Comparison of ENCODE assay signal across 12 mouse cellular contexts in the genomic region with DNA sequence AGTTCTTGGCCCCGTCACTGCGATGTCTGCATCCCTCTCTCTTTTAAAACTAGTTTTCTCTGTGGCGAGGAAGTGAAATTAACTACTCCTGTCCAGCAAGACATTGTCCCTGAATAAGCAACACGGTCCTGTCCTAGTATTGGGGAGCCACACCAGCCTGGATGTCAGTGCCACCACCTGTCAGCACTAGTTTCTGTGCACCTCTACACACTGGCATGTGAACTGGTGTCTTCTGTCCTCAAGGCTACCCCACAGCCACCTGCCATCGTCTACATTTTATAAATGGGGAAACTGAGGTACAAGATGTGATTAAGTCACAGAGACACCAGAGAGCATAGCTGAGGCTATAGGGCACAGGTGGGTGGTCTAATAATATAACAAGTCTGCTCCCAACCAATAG.
A peak's percentile ranks its signal among the peaks of the same experiment; 100 is the strongest.
DNase-seq lines count a peak whose midpoint lies in the region; ATAC-seq and TF ChIP-seq lines count a peak whose summit lies in the region.
"Had no signal": no experiment of that assay in that cellular context is flagged by ENCODE, and none has a peak within 500 bp of the region (broad histone marks: within the 10 kb centered on the region; RNA-seq: fewer than 3 reads in every experiment).

No protein-coding gene starts in this region.

- no peaks in the 10 kb centered on the region for H3K36me3 ChIP-seq in forebrain, embryonic 15.5 days
- H3K36me3 ChIP-seq in forebrain, embryonic 12.5 days (replicated peaks) = no peaks in the 10 kb centered on the region
- H3K36me3 ChIP-seq in liver, embryonic 14.5 days (replicated peaks; ENCODE audit: control insufficient read depth, insufficient read depth, low read depth) = no peaks in the 10 kb centered on the region; the same call in 1 of the 2 replicates
- H3K36me3 ChIP-seq: embryonic facial prominence, embryonic 10.5 days; intestine, embryonic 15.5 days had no signal

- WGBS in forebrain, embryonic 15.5 days = 95% methylated on average over 5 of the region's 5 CpGs
- WGBS in forebrain, embryonic 12.5 days = 93% methylated on average over 5 of the region's 5 CpGs
- 66% methylated on average over 5 of the region's 5 CpGs for WGBS in bone marrow, adult 2 months
- 70% methylated on average over 5 of the region's 5 CpGs for WGBS in liver, embryonic 14.5 days (ENCODE audit: insufficient replicate concordance)

- peak overlapping the region; percentile 29; the same call in 1 of the 2 replicates for H3K27ac ChIP-seq in forebrain, embryonic 15.5 days (replicated peaks)
- no peak overlapping the region for H3K27ac ChIP-seq in forebrain, embryonic 12.5 days
- peak overlapping the region; percentile 71; the same call in 1 of the 2 replicates for H3K27ac ChIP-seq in layer of hippocampus, adult 2 months
- H3K27ac ChIP-seq in bone marrow, adult 2 months (ENCODE audit: control insufficient read depth, insufficient read depth, low read depth, low read length, poor library complexity) = peak overlapping the region; percentile 67; the same call in 1 of the 2 replicates
- H3K27ac ChIP-seq in liver, embryonic 14.5 days = peak overlapping the region; percentile 96
- H3K27ac ChIP-seq: intestine, embryonic 15.5 days had no signal

- intact Hi-C loops in left cerebral cortex, postnatal 25 days (cut with DNase I) = no loop called here

- no peak for TF ChIP-seq POLR2A in bone marrow, adult 2 months (IDR thresholded peaks at IDR 0.05; ENCODE audit: borderline replicate concordance, control insufficient read depth, low read depth, low read length)

- H3K27me3 ChIP-seq in forebrain, embryonic 15.5 days = no peaks in the 10 kb centered on the region
- H3K27me3 ChIP-seq in forebrain, embryonic 12.5 days = no peaks in the 10 kb centered on the region
- H3K27me3 ChIP-seq in liver, embryonic 14.5 days (ENCODE audit: control insufficient read depth, insufficient read depth, low read length) = no peaks in the 10 kb centered on the region
- H3K27me3 ChIP-seq: intestine, embryonic 15.5 days had no signal

- H3K4me1 ChIP-seq in forebrain, embryonic 15.5 days = peaks cover 75% of the 10 kb centered on the region
- H3K4me1 ChIP-seq in forebrain, embryonic 12.5 days = peaks cover 72% of the 10 kb centered on the region
- H3K4me1 ChIP-seq in bone marrow, adult 2 months (ENCODE audit: control insufficient read depth, insufficient read depth, low read length) = peaks cover 10% of the 10 kb centered on the region
- peaks cover 76 to 87% of the 10 kb centered on the region in 2 experiments for H3K4me1 ChIP-seq in liver, embryonic 14.5 days (replicated peaks; ENCODE audit: control insufficient read depth in 2 of 2, insufficient read depth in 2 of 2, low read length in 1 of 2)

- no peak overlapping the region for H3K4me2 ChIP-seq in forebrain, embryonic 15.5 days (replicated peaks)
- H3K4me2 ChIP-seq in forebrain, embryonic 12.5 days = no peak overlapping the region
- H3K4me2 ChIP-seq in liver, embryonic 14.5 days (ENCODE audit: low read depth) = peak overlapping the region; percentile 73
- H3K4me2 ChIP-seq: intestine, embryonic 15.5 days had no signal

- no peak overlapping the region for H3K4me3 ChIP-seq in forebrain, embryonic 15.5 days
- H3K4me3 ChIP-seq in forebrain, embryonic 12.5 days (replicated peaks) = no peak overlapping the region
- no peak overlapping the region for H3K4me3 ChIP-seq in layer of hippocampus, adult 2 months
- no peak overlapping the region for H3K4me3 ChIP-seq in bone marrow, adult 2 months (replicated peaks; ENCODE audit: control insufficient read depth, low read depth, low read length)
- no peak overlapping the region; a peak in 1 of 4 replicates for H3K4me3 ChIP-seq in liver, embryonic 14.5 days (ENCODE audit: insufficient read depth in 1 of 2, low read depth in 2 of 2, low read length in 2 of 2)
- H3K4me3 ChIP-seq: embryonic facial prominence, embryonic 10.5 days; intestine, embryonic 15.5 days had no signal

- TF ChIP-seq EP300 in liver, embryonic 14.5 days (IDR thresholded peaks at IDR 0.05; ENCODE audit: low read depth) = no peak

- ATAC-seq in forebrain, embryonic 15.5 days (replicated peaks) = no peak
- ATAC-seq in forebrain, embryonic 12.5 days (ENCODE audit: low FRiP score) = no peak
- no peak for ATAC-seq in liver, embryonic 14.5 days (ENCODE audit: insufficient read depth)
- ATAC-seq: intestine, embryonic 15.5 days had no signal

- TF ChIP-seq CTCF in layer of hippocampus, adult 2 months (conservative IDR thresholded peaks at IDR 0.05) = no peak
- TF ChIP-seq CTCF in bone marrow, adult 2 months (IDR thresholded peaks at IDR 0.05; ENCODE audit: control insufficient read depth, insufficient read depth, low read length) = no peak
- TF ChIP-seq CTCF in liver, embryonic 14.5 days (IDR thresholded peaks at IDR 0.05; ENCODE audit: low read depth) = no peak

- H3K9me3 ChIP-seq in forebrain, embryonic 15.5 days = no peaks in the 10 kb centered on the region
- no peaks in the 10 kb centered on the region for H3K9me3 ChIP-seq in forebrain, embryonic 12.5 days
- no peaks in the 10 kb centered on the region for H3K9me3 ChIP-seq in liver, embryonic 14.5 days (ENCODE audit: control insufficient read depth, low read length)
- H3K9me3 ChIP-seq: embryonic facial prominence, embryonic 10.5 days; intestine, embryonic 15.5 days had no signal

- DNase-seq in layer of hippocampus, adult 2 months (ENCODE audit: low spot score in 2 of 2) = no peak
- DNase-seq in layer of hippocampus, postnatal 36 days = no peak
- no peak for DNase-seq in liver, embryonic 14.5 days (ENCODE audit: low read depth in 3 of 3, low spot score in 3 of 3)
- DNase-seq in T-cell, adult 2 months (ENCODE audit: low spot score) = no peak
- no peak for DNase-seq in left cerebral cortex, postnatal 25 days (ENCODE audit: low spot score in 2 of 2)
- DNase-seq: adrenal gland, postnatal 10 days; layer of hippocampus, adult 9-11 months had no signal

- H3K9ac ChIP-seq in forebrain, embryonic 15.5 days (replicated peaks) = no peak overlapping the region
- no peak overlapping the region for H3K9ac ChIP-seq in forebrain, embryonic 12.5 days
- peak overlapping the region; percentile 76 for H3K9ac ChIP-seq in liver, embryonic 14.5 days (replicated peaks)
- H3K9ac ChIP-seq: intestine, embryonic 15.5 days had no signal
